ENCODE assay signal across 17 mouse cellular contexts in the genomic region with DNA sequence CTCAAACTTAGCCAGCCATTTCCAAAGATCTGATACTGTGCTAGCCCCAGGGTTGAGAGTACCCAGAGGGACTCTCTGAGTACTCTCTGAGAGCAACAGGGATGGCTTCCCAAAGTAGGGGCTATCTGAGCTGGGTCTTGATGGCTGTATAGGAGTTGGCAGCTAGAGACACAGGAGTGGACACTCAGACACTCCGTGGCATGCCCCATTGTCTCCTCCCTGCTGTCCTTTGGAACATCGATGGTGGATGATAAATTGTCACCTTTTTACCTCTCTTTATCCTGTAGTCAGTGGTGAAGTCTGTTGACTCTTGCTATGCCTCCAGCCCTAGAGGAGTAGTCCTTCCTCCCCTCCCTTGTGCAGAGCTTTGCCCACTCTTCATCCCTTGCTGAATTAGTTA. TPM values are rescaled to one million over a fixed set of nuclear protein-coding genes. Genes with fewer than 3 reads are reported as not detected.
DNase-seq lines count a peak whose midpoint lies in the region; ATAC-seq and TF ChIP-seq lines count a peak whose summit lies in the region.
"Had no signal": no experiment of that assay in that cellular context is flagged by ENCODE, and none has a peak within 500 bp of the region (broad histone marks: within the 10 kb centered on the region; RNA-seq: fewer than 3 reads in every experiment).

No protein-coding gene starts in this region.

- 88% methylated on average over 2 of the region's 2 CpGs for WGBS in forebrain, postnatal 0 days
- 87% methylated on average over 2 of the region's 2 CpGs for WGBS in forebrain, embryonic 10.5 days
- WGBS in kidney, embryonic 15.5 days = 70% methylated on average over 2 of the region's 2 CpGs

- H3K4me3 ChIP-seq in forebrain, postnatal 0 days (ENCODE audit: low read depth, low read length) = no peak overlapping the region
- no peak overlapping the region for H3K4me3 ChIP-seq in forebrain, embryonic 10.5 days
- no peak overlapping the region for H3K4me3 ChIP-seq in kidney, embryonic 15.5 days (replicated peaks)
- H3K4me3 ChIP-seq: embryonic facial prominence, embryonic 10.5 days; heart, embryonic 10.5 days; midbrain, embryonic 12.5 days had no signal

- H3K27ac ChIP-seq in forebrain, postnatal 0 days (ENCODE audit: low read depth, low read length) = no peak overlapping the region
- H3K27ac ChIP-seq in forebrain, embryonic 10.5 days = no peak overlapping the region
- no peak overlapping the region for H3K27ac ChIP-seq in kidney, embryonic 15.5 days
- H3K27ac ChIP-seq: embryonic facial prominence, embryonic 10.5 days; heart, embryonic 10.5 days; macrophage; midbrain, embryonic 12.5 days had no signal

- H3K9ac ChIP-seq in forebrain, postnatal 0 days = no peak overlapping the region
- H3K9ac ChIP-seq in kidney, embryonic 15.5 days = no peak overlapping the region
- H3K9ac ChIP-seq: lung, embryonic 14.5 days; midbrain, embryonic 12.5 days had no signal

- no peak for TF ChIP-seq CTCF in forebrain, postnatal 0 days (IDR thresholded peaks at IDR 0.05; ENCODE audit: low read depth)

- H3K36me3 ChIP-seq in forebrain, postnatal 0 days (ENCODE audit: insufficient read depth) = peaks cover 35% of the 10 kb centered on the region
- H3K36me3 ChIP-seq in forebrain, embryonic 10.5 days (replicated peaks) = no peaks in the 10 kb centered on the region
- peaks cover 45% of the 10 kb centered on the region for H3K36me3 ChIP-seq in kidney, embryonic 15.5 days
- H3K36me3 ChIP-seq: embryonic facial prominence, embryonic 10.5 days; heart, embryonic 10.5 days had no signal

- ATAC-seq in forebrain, postnatal 0 days = no peak
- no peak for ATAC-seq in kidney, embryonic 15.5 days (replicated peaks; ENCODE audit: low FRiP score)

- no peaks in the 10 kb centered on the region for H3K27me3 ChIP-seq in forebrain, postnatal 0 days (ENCODE audit: insufficient read depth, low read length)
- H3K27me3 ChIP-seq in forebrain, embryonic 10.5 days (ENCODE audit: poor library complexity, severe bottlenecking) = peaks cover 59% of the 10 kb centered on the region
- H3K27me3 ChIP-seq in kidney, embryonic 15.5 days = no peaks in the 10 kb centered on the region

- H3K4me2 ChIP-seq in forebrain, postnatal 0 days (ENCODE audit: low read depth) = no peak overlapping the region
- no peak overlapping the region for H3K4me2 ChIP-seq in kidney, embryonic 15.5 days
- H3K4me2 ChIP-seq: lung, embryonic 14.5 days; midbrain, embryonic 12.5 days had no signal

- H3K9me3 ChIP-seq in forebrain, postnatal 0 days (ENCODE audit: low read length) = no peaks in the 10 kb centered on the region
- H3K9me3 ChIP-seq in forebrain, embryonic 10.5 days = no peaks in the 10 kb centered on the region
- H3K9me3 ChIP-seq in kidney, embryonic 15.5 days (replicated peaks) = no peaks in the 10 kb centered on the region
- H3K9me3 ChIP-seq: embryonic facial prominence, embryonic 10.5 days; heart, embryonic 10.5 days; midbrain, embryonic 12.5 days had no signal

- H3K4me1 ChIP-seq in forebrain, postnatal 0 days (ENCODE audit: insufficient read depth) = 0 out of 2 replicates have a peak, but pooled peaks cover 5% of the 10 kb centered on the region
- peaks cover 5% of the 10 kb centered on the region; the same call in 1 of the 2 replicates for H3K4me1 ChIP-seq in forebrain, embryonic 10.5 days
- H3K4me1 ChIP-seq in kidney, embryonic 15.5 days = peaks cover 52% of the 10 kb centered on the region
- H3K4me1 ChIP-seq: midbrain, embryonic 12.5 days had no signal

- DNase-seq in forebrain, postnatal 0 days = peak; percentile 16
- DNase-seq in forebrain, embryonic 10.5 days (ENCODE audit: extremely low spot score, low spot score) = no peak
- DNase-seq in kidney, postnatal 10 days = peak; percentile 19
- DNase-seq in 416B (ENCODE audit: low read depth) = peak; percentile 18
- DNase-seq in NIH3T3 (ENCODE audit: low read depth) = peak; percentile 41
- no peak for DNase-seq in lung, adult 18-20 months
- no peak for DNase-seq in ovary, adult 18-20 months (ENCODE audit: low spot score)
- DNase-seq: adrenal gland, postnatal 10 days; kidney, postnatal 14 days; liver; lung, embryonic 14.5 days; thymus, adult 18-20 months had no signal

RNA-seq across cellular contexts. Expression of a gene that starts 26.6 kb away (rescaled TPM):
- 0.92 and 1.7 TPM in 2 replicates for total RNA-seq in forebrain, postnatal 0 days (2014; rRNA removed)
- 1.9 and 2.0 TPM in 2 replicates for polyA plus RNA-seq in forebrain, postnatal 0 days (2015; fragmentation: Nextera tagmentation; extraction: Ambion mirVana)
- 0.11 and 0.20 TPM in 2 replicates for polyA plus RNA-seq in forebrain, embryonic 10.5 days (2016; fragmentation: Nextera tagmentation; extraction: Ambion mirVana)
- 3.9 and 5.0 TPM in 2 replicates for polyA plus RNA-seq in kidney, embryonic 15.5 days (2015; fragmentation: Nextera tagmentation; extraction: Ambion mirVana)
- polyA plus RNA-seq: macrophage had no signal

Comparison
In these comparisons a context has a peak if more than half of its experiments do, and no peak if none do; other contexts are left out.
1. DNase-seq: peak in forebrain, postnatal 0 days (single experiment), kidney, postnatal 10 days (single experiment), 416B (single experiment) and NIH3T3 (single experiment); none in forebrain, embryonic 10.5 days (single experiment), lung, adult 18-20 months (0 of 2) and ovary, adult 18-20 months (single experiment).